Mouse (Mus musculus) heart, embryonic 16.5 days (tissue): Measurements from ENCODE around the gene Trip4. TPM values are rescaled to one million over a fixed set of nuclear protein-coding genes. Genes with fewer than 3 reads are reported as not detected.

ENCODE experiments used
- ATAC-seq: fragments of 200-750 bp; cut with Nextera tagmentation; replicated peaks from 2 replicates; pipeline ENCODE4 v1.8.0; 2017; ENCODE audit warnings: moderate number of reproducible peaks; ENCODE audit not compliant: insufficient read depth, low FRiP score; ENCODE audit errors: extremely low read depth
- H3K27ac ChIP-seq: fragments of 300-500 bp; sonication (generic); 2 replicates; pipeline ENCODE4 v1.5.1; 2014; ENCODE audit warnings: mild to moderate bottlenecking, low read length, control low read depth, moderate library complexity
- H3K27me3 ChIP-seq: fragments of 300-500 bp; sonication (generic); 2 replicates; pipeline ENCODE4 v1.6.1; 2014; ENCODE audit warnings: low read length, mixed read lengths; ENCODE audit not compliant: control insufficient read depth, insufficient read depth
- H3K36me3 ChIP-seq: fragments of 300-500 bp; sonication (generic); 2 replicates; pipeline ENCODE4 v1.6.1; 2014; ENCODE audit not compliant: control insufficient read depth, insufficient read depth
- H3K4me1 ChIP-seq: fragments of 300-500 bp; sonication (generic); 2 replicates; pipeline ENCODE4 v1.6.1; 2014; ENCODE audit warnings: low read length, mixed read lengths; ENCODE audit not compliant: control insufficient read depth, insufficient read depth
- H3K4me2 ChIP-seq: fragments of 300-500 bp; sonication (generic); 2 replicates; pipeline ENCODE4 v1.6.1; 2014; ENCODE audit warnings: low read depth, mild to moderate bottlenecking, control low read depth, low read length
- H3K4me3 ChIP-seq: fragments of 300-500 bp; sonication (generic); 2 replicates; pipeline ENCODE4 v1.5.1; 2014; ENCODE audit warnings: mild to moderate bottlenecking, control low read depth, low read length
- H3K9ac ChIP-seq: fragments of 300-500 bp; sonication (generic); 2 replicates; pipeline ENCODE4 v1.6.1; 2014; ENCODE audit warnings: low read length, control low read depth
- H3K9me3 ChIP-seq: fragments of 300-500 bp; sonication (generic); replicated peaks from 2 replicates; pipeline ENCODE4 v1.6.1; 2016; ENCODE audit warnings: low read length; ENCODE audit not compliant: control insufficient read depth
- WGBS: fragments of 180-500 bp; shearing (Covaris S2); extraction: QIAGEN DNeasy Blood & Tissue Kit; methylation state at CpG from one replicate; pipeline ENCODE4 v1.1.7; 2014; 5-methylcytosine and 5-hydroxymethylcytosine counted together
- polyA plus RNA-seq: library from polyadenylated mRNA; unstranded; fragments of >200 nt; fragmentation: Nextera tagmentation; extraction: Ambion mirVana; gene quantifications from 2 replicates; pipeline ENCODE4 v1.2.1, GENCODE M21; 2015

The Trip4 gene
- 21.7 and 22.5 TPM in 2 replicates for polyA plus RNA-seq

DNA sequence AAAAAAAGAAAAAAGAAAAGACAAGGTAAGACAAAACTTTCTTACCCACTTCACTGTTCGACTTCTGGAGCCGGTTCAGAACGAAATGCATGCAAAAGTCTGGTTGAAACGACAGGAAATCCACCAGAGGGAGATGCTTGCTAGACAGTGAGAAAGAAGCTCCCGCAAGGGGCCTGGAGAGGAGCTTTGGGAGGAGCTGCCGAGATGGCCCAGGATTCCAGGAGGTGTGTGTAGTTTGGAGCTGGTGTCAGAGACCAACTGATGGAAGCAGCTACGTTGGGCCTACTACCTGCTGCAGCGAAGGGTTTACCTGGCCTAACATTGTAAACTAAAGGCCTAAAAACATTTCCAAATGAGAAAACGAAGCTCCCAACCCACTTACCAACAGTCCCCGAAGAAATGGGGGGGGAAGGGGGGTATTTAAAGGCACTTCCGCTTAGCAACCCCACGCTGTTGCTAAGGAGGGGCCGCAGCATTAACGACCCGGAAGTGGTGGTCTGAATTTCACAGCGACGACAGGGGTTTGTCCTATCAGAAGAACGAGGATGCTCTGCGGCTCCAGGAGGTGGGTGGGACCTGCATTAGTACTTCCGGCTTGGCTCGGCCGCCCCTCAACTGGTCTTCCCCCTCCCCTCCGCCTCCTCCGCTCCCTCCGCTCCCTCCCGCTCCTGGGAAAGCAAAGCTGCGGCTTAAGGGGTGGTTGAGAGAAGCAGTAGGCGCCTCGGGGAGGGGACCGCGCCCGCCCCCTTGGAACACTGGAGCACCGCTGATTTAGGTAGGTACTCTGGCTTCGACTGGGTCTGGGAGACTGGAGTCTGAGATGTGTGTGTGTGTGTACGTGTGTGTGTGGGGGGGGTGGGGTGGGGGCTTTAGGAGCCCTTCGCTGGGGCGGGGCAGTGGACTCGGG lies at the start of gene Trip4, which contains the start of gene Csnk1g1:
Gene Trip4 (minus strand): TSS at position 401 of the 907 bp plus-strand sequence.
Gene Csnk1g1 (plus strand): TSS at position 531 of the 907 bp plus-strand sequence.
- 1% methylated on average over 38 of the region's 38 CpGs for WGBS
- peak within 1 kb of the TSS; percentile 94 for H3K4me2 ChIP-seq
- H3K36me3 ChIP-seq: peaks cover 7% of the 10 kb centered on the region
- H3K27ac ChIP-seq: peak within 1 kb of the TSS; percentile 94
- no peaks in the 10 kb centered on the region for H3K9me3 ChIP-seq
- peak; percentile 99 for ATAC-seq
- H3K27me3 ChIP-seq: no peaks in the 10 kb centered on the region
- peaks cover 2% of the 10 kb centered on the region; the same call in 1 of the 2 replicates for H3K4me1 ChIP-seq
- peak within 1 kb of the TSS; percentile 91 for H3K4me3 ChIP-seq
- peak within 1 kb of the TSS; percentile 91 for H3K9ac ChIP-seq

- ATAC-seq: no peak
- WGBS: 75% methylated on average over 3 of the region's 3 CpGs
- H3K36me3 ChIP-seq: peaks cover 6% of the 10 kb centered on the region; the same call in 1 of the 2 replicates
- H3K9me3 ChIP-seq: no peaks in the 10 kb centered on the region
- no peak overlapping the region for H3K4me2 ChIP-seq
- no peaks in the 10 kb centered on the region for H3K4me1 ChIP-seq
- H3K9ac ChIP-seq: no peak overlapping the region
- H3K27ac ChIP-seq: no peak overlapping the region
- no peak overlapping the region for H3K4me3 ChIP-seq
- H3K27me3 ChIP-seq: no peaks in the 10 kb centered on the region
Observed at GRCm38 (mm10) chr9:65951082-65951587, 42.5 kb upstream of the Trip4 start.

GRCm38 (mm10) chr9:65937566-65937965 lies 29.0 kb upstream of the Trip4 start:
- H3K9me3 ChIP-seq: no peaks in the 10 kb centered on the region
- H3K36me3 ChIP-seq: no peaks in the 10 kb centered on the region
- H3K9ac ChIP-seq: no peak overlapping the region
- no peak overlapping the region for H3K27ac ChIP-seq
- ATAC-seq: no peak
- no peak overlapping the region for H3K4me2 ChIP-seq
- H3K4me3 ChIP-seq: no peak overlapping the region
- no peaks in the 10 kb centered on the region for H3K27me3 ChIP-seq
- WGBS: 90% methylated on average over 2 of the region's 2 CpGs
- 0 out of 2 replicates have a peak, but pooled peaks cover 3% of the 10 kb centered on the region for H3K4me1 ChIP-seq

- Histone ChIP-seq H3K36me3 (no peaks in the 10 kb centered on the region), H3K9ac (no peak overlapping the region), H3K27me3 (no peaks in the 10 kb centered on the region), H3K4me3 (no peak overlapping the region), H3K4me1 (peaks cover 10% of the 10 kb centered on the region), H3K27ac (no peak overlapping the region), H3K4me2 (no peak overlapping the region), H3K9me3 (no peaks in the 10 kb centered on the region)
- ATAC-seq: no peak
Observed at GRCm38 (mm10) chr9:65929826-65930225, 21.2 kb upstream of the Trip4 start.

- Histone ChIP-seq H3K9ac (no peak overlapping the region), H3K27me3 (no peaks in the 10 kb centered on the region), H3K27ac (no peak overlapping the region), H3K9me3 (no peaks in the 10 kb centered on the region), H3K36me3 (no peaks in the 10 kb centered on the region), H3K4me3 (no peak overlapping the region), H3K4me2 (no peak overlapping the region), H3K4me1 (peaks cover 10% of the 10 kb centered on the region)
- no peak for ATAC-seq
Observed at GRCm38 (mm10) chr9:65928456-65928855, 19.9 kb upstream of the Trip4 start.

- H3K4me1 ChIP-seq: peaks cover 5% of the 10 kb centered on the region; the same call in 1 of the 2 replicates
- no peaks in the 10 kb centered on the region for H3K36me3 ChIP-seq
- no peak overlapping the region for H3K9ac ChIP-seq
- H3K9me3 ChIP-seq: no peaks in the 10 kb centered on the region
- no peak overlapping the region for H3K4me3 ChIP-seq
- no peak overlapping the region for H3K4me2 ChIP-seq
- H3K27me3 ChIP-seq: no peaks in the 10 kb centered on the region
- ATAC-seq: no peak
- H3K27ac ChIP-seq: no peak overlapping the region
- 72% methylated on average over 1 of the region's 1 CpGs for WGBS
Observed at GRCm38 (mm10) chr9:65917015-65917414, 8.4 kb upstream of the Trip4 start.

DNA sequence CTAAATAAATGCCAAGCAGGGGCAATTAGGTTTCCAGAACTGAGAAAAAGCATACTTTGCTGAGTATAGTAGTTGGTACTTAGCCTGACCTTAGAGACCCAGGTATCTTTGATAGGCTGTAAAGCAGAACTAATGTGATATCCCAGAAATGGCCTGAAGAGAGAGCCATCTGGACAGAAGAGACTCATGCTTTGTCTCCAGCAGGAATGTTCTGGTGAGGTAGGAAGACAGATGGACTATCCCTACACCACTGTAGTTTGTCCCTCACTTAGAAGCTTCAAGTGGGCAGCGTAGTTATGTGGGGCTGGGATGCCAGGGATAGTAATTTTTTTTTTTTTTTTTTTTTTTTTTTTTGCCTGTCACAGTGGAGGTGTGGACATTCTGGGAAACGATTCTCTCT lies 5.4 kb upstream of the Trip4 start:
- H3K9ac ChIP-seq: no peak overlapping the region
- 54% methylated on average over 2 of the region's 2 CpGs for WGBS
- no peaks in the 10 kb centered on the region for H3K36me3 ChIP-seq
- no peak overlapping the region for H3K4me2 ChIP-seq
- H3K27ac ChIP-seq: no peak overlapping the region
- ATAC-seq: no peak
- no peaks in the 10 kb centered on the region for H3K9me3 ChIP-seq
- H3K4me1 ChIP-seq: peaks cover 7% of the 10 kb centered on the region
- H3K4me3 ChIP-seq: no peak overlapping the region
- no peaks in the 10 kb centered on the region for H3K27me3 ChIP-seq

DNA sequence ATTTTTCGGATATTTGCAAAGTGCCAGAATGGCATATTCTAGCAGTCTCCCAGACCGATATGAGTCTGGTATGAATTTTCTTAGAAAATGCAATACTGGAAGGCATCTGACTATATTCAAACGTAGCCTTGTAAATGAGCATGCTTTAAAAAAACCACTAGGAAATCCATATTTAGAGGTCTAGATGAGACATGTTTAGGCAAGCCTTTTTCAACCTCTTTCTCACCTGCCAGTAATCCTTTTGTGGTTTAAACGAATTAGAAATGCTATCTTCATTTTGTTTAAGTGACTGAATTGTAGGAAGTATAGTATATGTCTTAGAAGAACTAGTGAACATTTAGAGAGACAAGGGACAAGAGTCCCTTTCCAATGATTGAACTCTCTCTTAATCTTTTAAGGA lies 1.2 kb upstream of the Trip4 start:
- Histone ChIP-seq H3K9ac (peak overlapping the region; percentile 91), H3K4me3 (peak overlapping the region; percentile 91), H3K4me2 (peak overlapping the region; percentile 94), H3K27me3 (no peaks in the 10 kb centered on the region), H3K4me1 (peaks cover 4% of the 10 kb centered on the region), H3K9me3 (no peaks in the 10 kb centered on the region), H3K27ac (peak overlapping the region; percentile 94), H3K36me3 (peaks cover 3% of the 10 kb centered on the region; the same call in 1 of the 2 replicates)
- WGBS: 3% methylated on average over 4 of the region's 4 CpGs
- no peak for ATAC-seq

- under 1% methylated on average over 33 of the region's 34 CpGs for WGBS
- Histone ChIP-seq H3K9me3 (no peaks in the 10 kb centered on the region), H3K4me3 (peak overlapping the region; percentile 91), H3K4me1 (peaks cover 4% of the 10 kb centered on the region), H3K9ac (peak overlapping the region; percentile 91), H3K27me3 (no peaks in the 10 kb centered on the region), H3K4me2 (peak overlapping the region; percentile 94), H3K27ac (peak overlapping the region; percentile 94), H3K36me3 (peaks cover 4% of the 10 kb centered on the region)
- ATAC-seq: peak; percentile 20
Observed at GRCm38 (mm10) chr9:65909301-65909801, 757 bp upstream of the Trip4 start.
